Mouse (Mus musculus) megakaryocyte, embryonic 14.5 days (primary cell): ENCODE data around the gene 1700067K01Rik. TPM values are rescaled to one million over a fixed set of nuclear protein-coding genes. Genes with fewer than 3 reads are reported as not detected.
"Not testable (repeated sequence)": the region's sequence is repeated elsewhere in the genome, so short reads cannot be mapped to it uniquely, and the experiment has no call there.

Source experiments
- H3K27me3 ChIP-seq: replicated peaks from 2 replicates; pipeline ENCODE3; 2012; ENCODE audit warnings: inconsistent platforms
- H3K36me3 ChIP-seq: replicated peaks from 2 replicates; pipeline ENCODE3; 2012; ENCODE audit warnings: low read length, inconsistent platforms, mixed read lengths
- H3K4me1 ChIP-seq: 2 replicates; pipeline ENCODE4 v1.6.1; 2012; ENCODE audit warnings: inconsistent platforms
- H3K4me3 ChIP-seq: replicated peaks from 2 replicates; pipeline ENCODE3; 2012; ENCODE audit warnings: moderate library complexity, mild to moderate bottlenecking, inconsistent platforms
- H3K9me3 ChIP-seq: 2 replicates; pipeline ENCODE4 v1.6.1; 2012; ENCODE audit warnings: inconsistent platforms
- FLI1 ChIP-seq: IDR thresholded peaks from 2 replicates; pipeline ENCODE4 v1.6.1; 2012; ENCODE audit warnings: low read length, inconsistent platforms, mixed read lengths
- GATA1 ChIP-seq: IDR thresholded peaks from 3 replicates; pipeline ENCODE4 v1.6.1; 2012; ENCODE audit warnings: mixed read lengths, low read length, inconsistent platforms, borderline replicate concordance
- polyA plus RNA-seq: library from polyadenylated mRNA; stranded (reverse); fragments of >175 nt; gene quantifications from 2 replicates; pipeline ENCODE4 v1.2.3, GENCODE M21; 2012; ENCODE audit warnings: low replicate concordance; ENCODE audit not compliant: insufficient read depth

1700067K01Rik gene
- polyA plus RNA-seq, 1 experiment: 0.75 TPM

- Histone ChIP-seq H3K36me3 (peaks cover 80% of the 10 kb centered on the region), H3K27me3 (no peaks in the 10 kb centered on the region), H3K4me1 (peaks cover 58% of the 10 kb centered on the region)
Observed at GRCm38 (mm10) chr8:83981533-83981932, 19.8 kb upstream of the 1700067K01Rik start.

GRCm38 (mm10) chr8:83982449-83982848 lies 18.9 kb upstream of the 1700067K01Rik start:
- TF ChIP-seq FLI1: no peak
- TF ChIP-seq GATA1: no peak
- H3K36me3 ChIP-seq: peaks cover 87% of the 10 kb centered on the region
- H3K4me3 ChIP-seq: no peak overlapping the region
- H3K27me3 ChIP-seq: no peaks in the 10 kb centered on the region
- no peaks in the 10 kb centered on the region for H3K9me3 ChIP-seq
- H3K4me1 ChIP-seq: peaks cover 55% of the 10 kb centered on the region

More at GRCm38 (mm10) chr8:83981533-83981932, 19.8 kb upstream of the 1700067K01Rik start:
- TF ChIP-seq GATA1 (no peak), FLI1 (no peak)
- H3K9me3 ChIP-seq: no peaks in the 10 kb centered on the region
- H3K4me3 ChIP-seq: no peak overlapping the region

GRCm38 (mm10) chr8:83983222-83983621 lies 18.1 kb upstream of the 1700067K01Rik start:
- not testable (repeated sequence) for H3K27me3 ChIP-seq, H3K4me3 ChIP-seq, H3K9me3 ChIP-seq
- peaks cover 87% of the 10 kb centered on the region for H3K36me3 ChIP-seq
- peaks cover 55% of the 10 kb centered on the region for H3K4me1 ChIP-seq

- peaks cover 89% of the 10 kb centered on the region for H3K36me3 ChIP-seq
- TF ChIP-seq FLI1 (no peak), GATA1 (no peak)
- peaks cover 37% of the 10 kb centered on the region for H3K4me1 ChIP-seq
- H3K27me3 ChIP-seq: no peaks in the 10 kb centered on the region
- no peaks in the 10 kb centered on the region for H3K9me3 ChIP-seq
- H3K4me3 ChIP-seq: peak overlapping the region; percentile 14
Observed at GRCm38 (mm10) chr8:83989243-83989642, 12.1 kb upstream of the 1700067K01Rik start.

- no peaks in the 10 kb centered on the region for H3K27me3 ChIP-seq
- TF ChIP-seq GATA1: no peak
- no peak for TF ChIP-seq FLI1
- peaks cover 46% of the 10 kb centered on the region for H3K4me1 ChIP-seq
- H3K36me3 ChIP-seq: peaks cover 89% of the 10 kb centered on the region
- no peaks in the 10 kb centered on the region for H3K9me3 ChIP-seq
- no peak overlapping the region for H3K4me3 ChIP-seq
Observed at GRCm38 (mm10) chr8:83990170-83990569, 11.1 kb upstream of the 1700067K01Rik start.

- Histone ChIP-seq H3K36me3 (peaks cover 73% of the 10 kb centered on the region), H3K4me1 (peaks cover 54% of the 10 kb centered on the region), H3K4me3 (no peak overlapping the region), H3K9me3 (no peaks in the 10 kb centered on the region), H3K27me3 (no peaks in the 10 kb centered on the region)
- no peak for TF ChIP-seq GATA1
- no peak for TF ChIP-seq FLI1
Observed at GRCm38 (mm10) chr8:83992488-83992887, 8.8 kb upstream of the 1700067K01Rik start.

GRCm38 (mm10) chr8:83994030-83994429 lies 7.3 kb upstream of the 1700067K01Rik start:
- no peak for TF ChIP-seq GATA1
- TF ChIP-seq FLI1: no peak
- peaks cover 62% of the 10 kb centered on the region for H3K36me3 ChIP-seq
- no peak overlapping the region for H3K4me3 ChIP-seq
- H3K4me1 ChIP-seq: peaks cover 46% of the 10 kb centered on the region
- H3K27me3 ChIP-seq: no peaks in the 10 kb centered on the region
- no peaks in the 10 kb centered on the region for H3K9me3 ChIP-seq

GRCm38 (mm10) chr8:83995973-83996372 lies 5.3 kb upstream of the 1700067K01Rik start:
- Histone ChIP-seq H3K4me1 (peaks cover 46% of the 10 kb centered on the region), H3K36me3 (peaks cover 62% of the 10 kb centered on the region), H3K4me3 (no peak overlapping the region), H3K9me3 (no peaks in the 10 kb centered on the region), H3K27me3 (no peaks in the 10 kb centered on the region)
- TF ChIP-seq FLI1 (no peak), GATA1 (no peak)

GRCm38 (mm10) chr8:83996567-83997505 lies 4.5 kb upstream of the 1700067K01Rik start:
- Histone ChIP-seq H3K9me3 (no peaks in the 10 kb centered on the region), H3K4me1 (peaks cover 46% of the 10 kb centered on the region), H3K36me3 (peaks cover 62% of the 10 kb centered on the region), H3K27me3 (no peaks in the 10 kb centered on the region), H3K4me3 (peak overlapping the region; percentile 91)
- no peak for TF ChIP-seq FLI1
- TF ChIP-seq GATA1: no peak

- peaks cover 43% of the 10 kb centered on the region for H3K4me1 ChIP-seq
- no peaks in the 10 kb centered on the region for H3K9me3 ChIP-seq
- H3K36me3 ChIP-seq: peaks cover 62% of the 10 kb centered on the region
- H3K4me3 ChIP-seq: peak within 1 kb of the TSS; percentile 91
- no peaks in the 10 kb centered on the region for H3K27me3 ChIP-seq
- TF ChIP-seq FLI1: no peak
- TF ChIP-seq GATA1: no peak
Observed at GRCm38 (mm10) chr8:83997511-83998141, 3.7 kb upstream of the 1700067K01Rik start, which contains the start of gene Samd1. Gene Samd1 (plus strand): TSS chr8:83997672.
